8 mouse cellular contexts compared by ENCODE assay signal in genomic region chr15:85653421-85654401, GRCm38 (mm10).
DNase-seq lines count a peak whose midpoint lies in the region; ATAC-seq lines count a peak whose summit lies in the region.

No protein-coding gene starts in this region.

- ATAC-seq in hindbrain, embryonic 13.5 days (ENCODE audit: low FRiP score), result peak; percentile 84

- no peaks in the 10 kb centered on the region for H3K36me3 ChIP-seq in hindbrain, embryonic 13.5 days

- peak overlapping the region; percentile 100 for H3K27ac ChIP-seq in hindbrain, embryonic 13.5 days

- H3K4me1 ChIP-seq in hindbrain, embryonic 13.5 days (replicated peaks), result peaks cover 71% of the 10 kb centered on the region

- DNase-seq in MN1 (ENCODE audit: low spot score), result peak; percentile 93
- DNase-seq in cerebellum, adult 11-12 months, result peak; percentile 90
- peak; percentile 79 for DNase-seq in frontal cortex, postnatal 10 days (ENCODE audit: low spot score in 2 of 2)
- peak; percentile 77 to 80 for DNase-seq in left cerebral cortex, adult 18-20 months (ENCODE audit: low spot score in 2 of 2)
- DNase-seq in lung, postnatal 4 days, result peak; percentile 84 to 94
- DNase-seq in spleen, adult 12 weeks (ENCODE audit: low spot score), result peak; percentile 74
- DNase-seq in embryo, embryonic 10.5 days (ENCODE audit: low spot score), result no peak

- H3K9ac ChIP-seq in hindbrain, embryonic 13.5 days, result peak overlapping the region; percentile 78

- no peaks in the 10 kb centered on the region for H3K9me3 ChIP-seq in hindbrain, embryonic 13.5 days

- peaks cover 73% of the 10 kb centered on the region for H3K27me3 ChIP-seq in hindbrain, embryonic 13.5 days

- H3K4me3 ChIP-seq in hindbrain, embryonic 13.5 days, result peak overlapping the region; percentile 39

- H3K4me2 ChIP-seq in hindbrain, embryonic 13.5 days, result peak overlapping the region; percentile 60

- 20% methylated on average over 32 of the region's 32 CpGs for whole genome bisulfite sequencing in hindbrain, embryonic 13.5 days
